Mouse (Mus musculus) heart, embryonic 12.5 days (tissue): ENCODE results near the gene Fez1. TPM values are rescaled to one million over a fixed set of nuclear protein-coding genes. Genes with fewer than 3 reads are reported as not detected.
A peak's percentile ranks its signal among the peaks of the same experiment; 100 is the strongest.

Experiments
- ATAC-seq: fragments of 200-750 bp; cut with Nextera tagmentation; 2 replicates; pipeline ENCODE4 v1.8.0; 2017; ENCODE audit warnings: moderate TSS enrichment, moderate library complexity; ENCODE audit not compliant: insufficient number of reproducible peaks, low FRiP score
- H3K27ac ChIP-seq: fragments of 300-500 bp; sonication (generic); 2 replicates; pipeline ENCODE4 v1.5.1; 2016; ENCODE audit warnings: mild to moderate bottlenecking, moderate library complexity; ENCODE audit not compliant: poor library complexity, severe bottlenecking
- H3K27me3 ChIP-seq: fragments of 300-500 bp; sonication (generic); replicated peaks from 2 replicates; pipeline ENCODE4 v1.6.1; 2016; ENCODE audit warnings: mild to moderate bottlenecking, moderate library complexity
- H3K36me3 ChIP-seq: fragments of 300-500 bp; sonication (generic); 2 replicates; pipeline ENCODE4 v1.6.1; 2016; ENCODE audit warnings: mild to moderate bottlenecking, moderate library complexity
- H3K4me1 ChIP-seq: fragments of 300-500 bp; sonication (generic); replicated peaks from 2 replicates; pipeline ENCODE4 v1.6.1; 2016; ENCODE audit warnings: mild to moderate bottlenecking
- H3K4me2 ChIP-seq: fragments of 300-500 bp; sonication (generic); 2 replicates; pipeline ENCODE4 v1.6.1; 2016; ENCODE audit warnings: mild to moderate bottlenecking, moderate library complexity
- H3K4me3 ChIP-seq: fragments of 300-500 bp; sonication (generic); 2 replicates; pipeline ENCODE4 v1.5.1; 2016; ENCODE audit warnings: mild to moderate bottlenecking
- H3K9ac ChIP-seq: fragments of 300-500 bp; sonication (generic); 2 replicates; pipeline ENCODE4 v1.6.1; 2016; ENCODE audit warnings: mild to moderate bottlenecking, moderate library complexity
- H3K9me3 ChIP-seq: fragments of 300-500 bp; sonication (generic); replicated peaks from 2 replicates; pipeline ENCODE4 v1.6.1; 2016; ENCODE audit warnings: mild to moderate bottlenecking, moderate library complexity
- WGBS: fragments of 180-500 bp; shearing (Covaris S2); methylation state at CpG from one replicate; pipeline ENCODE4 v1.1.7; 2016; 5-methylcytosine and 5-hydroxymethylcytosine counted together
- polyA plus RNA-seq: library from polyadenylated mRNA; unstranded; fragments of >200 nt; fragmentation: Nextera tagmentation; extraction: Ambion mirVana; gene quantifications from 2 replicates; pipeline ENCODE4 v1.2.1, GENCODE M21; 2016

The Fez1 gene
- polyA plus RNA-seq, 1 experiment from 2014 or later: 2.0 TPM

- no peaks in the 10 kb centered on the region for H3K9me3 ChIP-seq
- no peak overlapping the region for H3K27ac ChIP-seq
- no peak overlapping the region for H3K9ac ChIP-seq
- no peak; the same call in 1 of the 2 replicates for ATAC-seq
- no peak overlapping the region for H3K4me2 ChIP-seq
- WGBS: 78% methylated on average over 8 of the region's 8 CpGs
- H3K27me3 ChIP-seq: no peaks in the 10 kb centered on the region
- no peaks in the 10 kb centered on the region for H3K4me1 ChIP-seq
- H3K4me3 ChIP-seq: no peak overlapping the region
- H3K36me3 ChIP-seq: no peaks in the 10 kb centered on the region
Measured at GRCm38 (mm10) chr9:36895009-36895693, 73.5 kb downstream of the Fez1 start.

- Histone ChIP-seq H3K36me3 (no peaks in the 10 kb centered on the region), H3K4me2 (no peak overlapping the region), H3K9me3 (no peaks in the 10 kb centered on the region), H3K9ac (no peak overlapping the region), H3K4me1 (no peaks in the 10 kb centered on the region), H3K4me3 (no peak overlapping the region), H3K27ac (no peak overlapping the region), H3K27me3 (no peaks in the 10 kb centered on the region)
- no peak for ATAC-seq
- 86% methylated on average over 3 of the region's 3 CpGs for WGBS
Measured at GRCm38 (mm10) chr9:36898560-36898959, 76.9 kb downstream of the Fez1 start.

GRCm38 (mm10) chr9:36900464-36900863 is 78.8 kb downstream of the Fez1 start:
- ATAC-seq: no peak
- Histone ChIP-seq H3K4me3 (no peak overlapping the region), H3K4me2 (no peak overlapping the region), H3K9ac (no peak overlapping the region), H3K27me3 (no peaks in the 10 kb centered on the region), H3K36me3 (no peaks in the 10 kb centered on the region), H3K27ac (no peak overlapping the region), H3K4me1 (no peaks in the 10 kb centered on the region; the same call in 1 of the 2 replicates), H3K9me3 (no peaks in the 10 kb centered on the region)
- WGBS: 74% methylated on average over 4 of the region's 4 CpGs

- Histone ChIP-seq H3K9ac (no peak overlapping the region), H3K27ac (no peak overlapping the region), H3K36me3 (no peaks in the 10 kb centered on the region), H3K4me2 (no peak overlapping the region), H3K9me3 (no peaks in the 10 kb centered on the region), H3K4me1 (no peaks in the 10 kb centered on the region; the same call in 1 of the 2 replicates), H3K27me3 (no peaks in the 10 kb centered on the region), H3K4me3 (no peak overlapping the region)
- 67% methylated on average over 4 of the region's 4 CpGs for WGBS
- ATAC-seq: no peak
Measured at GRCm38 (mm10) chr9:36905452-36905851, 83.8 kb downstream of the Fez1 start.

DNA sequence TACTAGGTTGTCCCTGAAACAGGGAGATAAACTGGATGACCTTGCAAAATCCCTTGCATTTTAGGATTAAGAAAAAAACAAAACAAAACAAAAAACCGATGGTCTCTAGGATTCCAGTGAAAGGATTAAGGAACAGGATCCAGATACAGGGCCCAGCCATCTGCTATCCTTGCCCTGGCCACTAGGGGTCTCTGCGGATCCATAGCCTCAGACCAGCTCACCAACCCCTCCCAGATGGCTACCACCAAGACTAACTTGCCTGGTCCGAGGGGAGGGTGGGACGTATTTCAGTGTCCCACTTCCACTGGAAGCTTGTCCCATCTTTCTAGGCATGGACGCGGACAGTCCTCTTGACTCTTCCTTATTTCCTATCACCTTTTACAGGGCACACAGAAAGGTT is 94.7 kb downstream of the Fez1 start:
- 3% methylated on average over 6 of the region's 6 CpGs for WGBS
- Histone ChIP-seq H3K4me1 (peaks cover 12% of the 10 kb centered on the region), H3K4me2 (peak overlapping the region; percentile 53), H3K27me3 (no peaks in the 10 kb centered on the region), H3K9me3 (no peaks in the 10 kb centered on the region), H3K36me3 (no peaks in the 10 kb centered on the region), H3K27ac (no peak overlapping the region), H3K9ac (0 out of 2 replicates have a peak overlapping the region, but pooled peaks have one; percentile 33), H3K4me3 (no peak overlapping the region)
- 0 out of 2 replicates have a peak, but pooled peaks have one; percentile 22 for ATAC-seq

DNA sequence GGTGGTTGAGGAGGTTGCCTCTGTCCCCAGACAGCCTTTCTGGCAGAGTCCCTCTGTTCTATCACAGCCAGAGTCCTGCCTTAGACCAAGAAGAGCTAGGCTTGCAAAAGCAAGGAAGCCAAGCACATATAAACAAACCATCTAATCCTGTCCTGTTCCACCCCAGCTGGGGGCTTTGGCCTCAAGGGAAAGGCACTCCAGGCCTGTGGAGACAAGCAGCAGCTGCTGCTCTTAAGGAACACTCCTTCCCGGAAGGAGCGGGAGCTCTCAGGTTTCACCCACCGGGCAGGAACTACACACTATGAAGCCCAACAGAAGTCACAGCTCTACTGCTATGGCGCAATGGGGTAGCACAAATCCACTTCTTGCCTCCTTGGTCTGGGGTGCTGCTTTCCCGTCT is 95.3 kb downstream of the Fez1 start:
- peaks cover 12% of the 10 kb centered on the region for H3K4me1 ChIP-seq
- H3K36me3 ChIP-seq: no peaks in the 10 kb centered on the region
- H3K27me3 ChIP-seq: no peaks in the 10 kb centered on the region
- ATAC-seq: no peak
- H3K9ac ChIP-seq: no peak overlapping the region
- 24% methylated on average over 5 of the region's 5 CpGs for WGBS
- H3K9me3 ChIP-seq: no peaks in the 10 kb centered on the region
- H3K4me2 ChIP-seq: no peak overlapping the region
- no peak overlapping the region for H3K27ac ChIP-seq
- H3K4me3 ChIP-seq: no peak overlapping the region

DNA sequence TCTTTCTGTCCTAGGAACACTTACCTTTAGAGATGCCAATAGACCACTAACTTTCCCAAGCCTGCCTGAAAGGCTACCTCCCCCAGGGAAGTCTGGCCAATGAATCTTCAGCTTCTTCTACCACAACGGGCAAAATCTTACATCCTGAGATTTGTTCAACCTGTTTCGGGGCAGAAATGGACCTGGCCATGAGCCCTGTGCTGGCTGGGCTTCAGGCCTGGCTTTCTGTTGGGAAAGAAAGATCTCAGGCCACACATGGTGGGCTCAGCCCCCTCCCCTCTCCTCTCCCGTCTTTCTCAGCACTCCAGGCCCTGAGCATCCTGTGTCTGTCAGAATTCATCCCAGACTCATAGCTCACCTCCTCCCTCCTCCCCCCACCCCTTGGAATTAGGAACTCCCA is 96.9 kb downstream of the Fez1 start:
- WGBS: 66% methylated on average over 3 of the region's 3 CpGs
- no peak for ATAC-seq
- Histone ChIP-seq H3K4me2 (no peak overlapping the region), H3K9me3 (no peaks in the 10 kb centered on the region), H3K4me3 (no peak overlapping the region), H3K9ac (no peak overlapping the region), H3K27ac (no peak overlapping the region), H3K4me1 (peaks cover 12% of the 10 kb centered on the region), H3K27me3 (no peaks in the 10 kb centered on the region), H3K36me3 (no peaks in the 10 kb centered on the region)

DNA sequence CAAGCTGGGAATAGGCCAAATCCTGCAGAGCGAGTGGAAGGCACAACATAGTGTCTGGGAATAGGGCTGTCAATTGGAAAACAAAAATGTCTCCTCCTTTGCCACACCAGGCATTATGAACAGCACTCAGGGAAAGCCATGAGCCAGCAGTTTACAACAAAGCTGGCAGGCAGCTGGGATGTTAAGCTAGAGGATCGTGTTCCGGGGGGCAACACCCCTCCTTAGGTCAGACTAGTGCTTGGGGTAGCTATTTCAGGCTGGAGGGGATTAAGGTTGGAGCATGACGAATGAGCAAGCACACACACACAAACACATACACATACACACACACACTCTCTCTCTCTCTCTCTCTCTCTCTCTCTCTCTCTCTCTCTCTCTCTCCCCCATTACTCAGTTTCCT is 97.8 kb downstream of the Fez1 start:
- ATAC-seq: no peak
- Histone ChIP-seq H3K27ac (no peak overlapping the region), H3K27me3 (no peaks in the 10 kb centered on the region), H3K36me3 (no peaks in the 10 kb centered on the region), H3K9ac (no peak overlapping the region), H3K4me2 (no peak overlapping the region), H3K4me3 (no peak overlapping the region), H3K9me3 (no peaks in the 10 kb centered on the region), H3K4me1 (peaks cover 12% of the 10 kb centered on the region)
- 59% methylated on average over 4 of the region's 4 CpGs for WGBS

- Histone ChIP-seq H3K4me3 (no peak overlapping the region), H3K36me3 (no peaks in the 10 kb centered on the region; the same call in 1 of the 2 replicates), H3K9ac (no peak overlapping the region), H3K27me3 (no peaks in the 10 kb centered on the region), H3K9me3 (no peaks in the 10 kb centered on the region), H3K4me1 (peaks cover 7% of the 10 kb centered on the region), H3K27ac (no peak overlapping the region), H3K4me2 (no peak overlapping the region)
- 78% methylated on average over 13 of the region's 13 CpGs for WGBS
- ATAC-seq: no peak
Measured at GRCm38 (mm10) chr9:36921718-36922415, 100.2 kb downstream of the Fez1 start.

- 81% methylated on average over 5 of the region's 5 CpGs for WGBS
- H3K27ac ChIP-seq: no peak overlapping the region
- ATAC-seq: no peak
- H3K9me3 ChIP-seq: no peaks in the 10 kb centered on the region
- no peaks in the 10 kb centered on the region for H3K27me3 ChIP-seq
- H3K9ac ChIP-seq: no peak overlapping the region
- H3K4me3 ChIP-seq: no peak overlapping the region
- H3K36me3 ChIP-seq: no peaks in the 10 kb centered on the region; the same call in 1 of the 2 replicates
- no peaks in the 10 kb centered on the region for H3K4me1 ChIP-seq
- no peak overlapping the region for H3K4me2 ChIP-seq
Measured at GRCm38 (mm10) chr9:36923753-36924152, 102.1 kb downstream of the Fez1 start.
